Mouse (Mus musculus): ENCODE results near the gene Rpl6. TPM values are rescaled to one million over a fixed set of nuclear protein-coding genes. Genes with fewer than 3 reads are reported as not detected.
"Not testable (repeated sequence)": the region's sequence is repeated elsewhere in the genome, so short reads cannot be mapped to it uniquely, and the experiment has no call there.

Gene Rpl6
- polyA plus RNA-seq, 1 experiment, result 161 TPM

- no peak overlapping the region for H3K27ac ChIP-seq (ENCODE audit: insufficient read depth, low read depth, low read length)
- TF ChIP-seq CTCF (IDR thresholded peaks at IDR 0.05; ENCODE audit: extremely low read depth, insufficient read length, insufficient replicate concordance, low read depth, low read length), result no peak
- TF ChIP-seq POLR2A (IDR thresholded peaks at IDR 0.05; ENCODE audit: low read depth, low read length), result no peak
- WGBS, result 17% methylated on average over 5 of the region's 5 CpGs
- peaks cover 3% of the 10 kb centered on the region; the same call in 1 of the 2 replicates for H3K4me1 ChIP-seq (ENCODE audit: control insufficient read depth, insufficient read depth, insufficient read length, low read length)
- no peaks in the 10 kb centered on the region for H3K36me3 ChIP-seq (ENCODE audit: control insufficient read depth, insufficient read depth, low read length)
- no peak overlapping the region for H3K4me3 ChIP-seq (ENCODE audit: low read depth, low read length)
- H3K27me3 ChIP-seq (ENCODE audit: control insufficient read depth, insufficient read depth, low read length), result no peaks in the 10 kb centered on the region
Measured at GRCm38 (mm10) chr5:121196764-121197163, 7.5 kb upstream of the Rpl6 start.

GRCm38 (mm10) chr5:121197337-121197736 is 6.9 kb upstream of the Rpl6 start:
- 63% methylated on average over 2 of the region's 2 CpGs for WGBS
- Histone ChIP-seq H3K27me3 (ENCODE audit: control insufficient read depth, insufficient read depth, low read length) (no peaks in the 10 kb centered on the region), H3K4me1 (ENCODE audit: control insufficient read depth, insufficient read depth, insufficient read length, low read length) (peaks cover 3% of the 10 kb centered on the region; the same call in 1 of the 2 replicates), H3K36me3 (ENCODE audit: control insufficient read depth, insufficient read depth, low read length) (no peaks in the 10 kb centered on the region), H3K27ac (ENCODE audit: insufficient read depth, low read depth, low read length) (no peak overlapping the region), H3K4me3 (ENCODE audit: low read depth, low read length) (no peak overlapping the region)
- no peak for TF ChIP-seq CTCF (IDR thresholded peaks at IDR 0.05; ENCODE audit: extremely low read depth, insufficient read length, insufficient replicate concordance, low read depth, low read length)
- TF ChIP-seq POLR2A (IDR thresholded peaks at IDR 0.05; ENCODE audit: low read depth, low read length), result no peak

- Histone ChIP-seq H3K27me3 (ENCODE audit: control insufficient read depth, insufficient read depth, low read length) (no peaks in the 10 kb centered on the region), H3K4me1 (ENCODE audit: control insufficient read depth, insufficient read depth, insufficient read length, low read length) (peaks cover 3% of the 10 kb centered on the region; the same call in 1 of the 2 replicates), H3K27ac (ENCODE audit: insufficient read depth, low read depth, low read length) (no peak overlapping the region), H3K4me3 (ENCODE audit: low read depth, low read length) (no peak overlapping the region), H3K36me3 (ENCODE audit: control insufficient read depth, insufficient read depth, low read length) (no peaks in the 10 kb centered on the region)
- TF ChIP-seq POLR2A (IDR thresholded peaks at IDR 0.05; ENCODE audit: low read depth, low read length), result no peak
- TF ChIP-seq CTCF (IDR thresholded peaks at IDR 0.05; ENCODE audit: extremely low read depth, insufficient read length, insufficient replicate concordance, low read depth, low read length), result no peak
- WGBS, result 74% methylated on average over 5 of the region's 5 CpGs
Measured at GRCm38 (mm10) chr5:121198376-121198775, 5.9 kb upstream of the Rpl6 start.

GRCm38 (mm10) chr5:121201739-121202138 is 2.5 kb upstream of the Rpl6 start:
- H3K36me3 ChIP-seq (ENCODE audit: control insufficient read depth, insufficient read depth, low read length), result peaks cover 13% of the 10 kb centered on the region
- no peaks in the 10 kb centered on the region for H3K27me3 ChIP-seq (ENCODE audit: control insufficient read depth, insufficient read depth, low read length)
- H3K4me1 ChIP-seq (ENCODE audit: control insufficient read depth, insufficient read depth, insufficient read length, low read length), result peaks cover 6% of the 10 kb centered on the region; the same call in 1 of the 2 replicates
- H3K4me3 ChIP-seq (ENCODE audit: low read depth, low read length), result no peak overlapping the region
- peak; percentile 23; the same call in 1 of the 2 replicates for TF ChIP-seq CTCF (IDR thresholded peaks at IDR 0.05; ENCODE audit: extremely low read depth, insufficient read length, insufficient replicate concordance, low read depth, low read length)
- no peak for TF ChIP-seq POLR2A (IDR thresholded peaks at IDR 0.05; ENCODE audit: low read depth, low read length)
- WGBS, result 25% methylated on average over 3 of the region's 3 CpGs
- no peak overlapping the region for H3K27ac ChIP-seq (ENCODE audit: insufficient read depth, low read depth, low read length)

- Histone ChIP-seq H3K27ac (ENCODE audit: insufficient read depth, low read depth, low read length) (no peak overlapping the region), H3K36me3 (ENCODE audit: control insufficient read depth, insufficient read depth, low read length) (peaks cover 18% of the 10 kb centered on the region), H3K27me3 (ENCODE audit: control insufficient read depth, insufficient read depth, low read length) (no peaks in the 10 kb centered on the region), H3K4me3 (ENCODE audit: low read depth, low read length) (no peak overlapping the region), H3K4me1 (ENCODE audit: control insufficient read depth, insufficient read depth, insufficient read length, low read length) (peaks cover 4% of the 10 kb centered on the region; the same call in 1 of the 2 replicates)
- no peak for TF ChIP-seq POLR2A (IDR thresholded peaks at IDR 0.05; ENCODE audit: low read depth, low read length)
- no peak for TF ChIP-seq CTCF (IDR thresholded peaks at IDR 0.05; ENCODE audit: extremely low read depth, insufficient read length, insufficient replicate concordance, low read depth, low read length)
- WGBS, result 60% methylated on average over 1 of the region's 1 CpGs
Measured at GRCm38 (mm10) chr5:121202467-121202866, 1.8 kb upstream of the Rpl6 start.

- H3K27me3 ChIP-seq (ENCODE audit: control insufficient read depth, insufficient read depth, low read length); H3K4me1 ChIP-seq (ENCODE audit: control insufficient read depth, insufficient read depth, insufficient read length, low read length); H3K27ac ChIP-seq (ENCODE audit: insufficient read depth, low read depth, low read length): not testable (repeated sequence)
- H3K36me3 ChIP-seq (ENCODE audit: control insufficient read depth, insufficient read depth, low read length), result peaks cover 43% of the 10 kb centered on the region
- WGBS, result 41% methylated on average over 8 of the region's 10 CpGs
- H3K4me3 ChIP-seq (ENCODE audit: low read depth, low read length), result peak overlapping the region; percentile 99; the same call in 1 of the 2 replicates
Measured at GRCm38 (mm10) chr5:121205537-121206130, 1.4 kb downstream of the Rpl6 start.

GRCm38 (mm10) chr5:121206540-121206939 is 2.3 kb downstream of the Rpl6 start:
- Histone ChIP-seq H3K27me3 (ENCODE audit: control insufficient read depth, insufficient read depth, low read length) (no peaks in the 10 kb centered on the region), H3K4me1 (ENCODE audit: control insufficient read depth, insufficient read depth, insufficient read length, low read length) (peaks cover 4% of the 10 kb centered on the region; the same call in 1 of the 2 replicates), H3K4me3 (ENCODE audit: low read depth, low read length) (no peak overlapping the region), H3K36me3 (ENCODE audit: control insufficient read depth, insufficient read depth, low read length) (peaks cover 52% of the 10 kb centered on the region), H3K27ac (ENCODE audit: insufficient read depth, low read depth, low read length) (no peak overlapping the region)
- no peak for TF ChIP-seq CTCF (IDR thresholded peaks at IDR 0.05; ENCODE audit: extremely low read depth, insufficient read length, insufficient replicate concordance, low read depth, low read length)
- no peak for TF ChIP-seq POLR2A (IDR thresholded peaks at IDR 0.05; ENCODE audit: low read depth, low read length)
- 62% methylated on average over 9 of the region's 9 CpGs for whole genome bisulfite sequencing
